28 mouse cellular contexts compared by ENCODE assay signal in the genomic region with DNA sequence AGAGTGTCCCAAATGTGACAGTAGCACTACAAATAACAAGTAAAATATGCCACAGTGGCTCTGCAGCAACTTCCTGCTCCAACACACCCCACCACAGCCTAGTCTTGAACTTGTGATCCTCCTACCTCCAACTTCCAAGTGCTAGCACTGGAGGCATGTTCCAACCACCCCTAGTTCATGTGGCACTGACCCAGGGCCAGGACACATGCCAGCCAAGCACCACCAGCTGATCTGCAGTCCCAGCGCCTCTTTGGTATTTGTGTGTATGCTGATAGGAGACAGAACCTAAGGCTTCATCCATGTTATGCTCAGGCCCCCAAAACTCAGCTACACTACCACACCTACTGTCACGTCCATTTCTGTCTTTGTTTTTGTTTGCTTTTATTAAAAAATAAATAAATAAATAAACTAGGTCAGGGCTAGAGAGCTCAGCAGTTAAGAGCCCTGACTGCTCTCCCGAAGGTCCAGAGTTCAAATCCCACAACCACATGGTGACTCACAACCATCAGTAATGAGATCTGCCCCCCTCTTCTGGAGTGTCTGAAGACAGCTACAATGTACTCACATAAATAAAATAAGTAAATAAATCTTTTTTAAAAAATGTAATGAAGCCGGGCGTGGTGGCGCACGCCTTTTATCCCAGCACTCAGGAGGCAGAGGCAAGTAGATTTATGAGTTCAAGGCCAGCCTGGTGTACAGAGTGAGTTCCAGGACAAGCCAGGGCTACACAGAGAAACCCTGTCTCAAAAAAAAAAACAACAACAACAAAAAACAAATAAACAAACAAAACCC. TPM values are rescaled to one million over a fixed set of nuclear protein-coding genes. Genes with fewer than 3 reads are reported as not detected.
A peak's percentile ranks its signal among the peaks of the same experiment; 100 is the strongest.
DNase-seq lines count a peak whose midpoint lies in the region; ATAC-seq and TF ChIP-seq lines count a peak whose summit lies in the region.
"Had no signal": no experiment of that assay in that cellular context is flagged by ENCODE, and none has a peak within 500 bp of the region (broad histone marks: within the 10 kb centered on the region; RNA-seq: fewer than 3 reads in every experiment).

No protein-coding gene starts in this region.

- DNase-seq in gastrocnemius, adult 2 months, result peak; percentile 50
- no peak for DNase-seq in gastrocnemius, postnatal 14 days
- DNase-seq in liver, embryonic 13.5 days, result no peak
- no peak for DNase-seq in liver, embryonic 11.5 days (ENCODE audit: low spot score)
- DNase-seq in left cerebral cortex, postnatal 4 days, result no peak
- DNase-seq in right cerebral cortex, postnatal 10 days (ENCODE audit: low spot score in 2 of 2), result no peak
- DNase-seq: adrenal gland, postnatal 36 days; cerebellum, adult 11-12 months; gastrocnemius, postnatal 10 days; heart, adult 18-20 months; heart, postnatal 14 days; kidney, adult 8-10 months; kidney, postnatal 10 days; lung, postnatal 4 days; spleen, adult 18-20 months had no signal

- no peak overlapping the region for H3K4me2 ChIP-seq in liver, embryonic 13.5 days
- no peak overlapping the region; the same call in 1 of the 2 replicates for H3K4me2 ChIP-seq in liver, embryonic 11.5 days
- H3K4me2 ChIP-seq: hindbrain, embryonic 12.5 days; limb, embryonic 15.5 days; midbrain, embryonic 11.5 days; neural tube, embryonic 15.5 days had no signal

- intact Hi-C loops in gastrocnemius, adult 2 months (cut with DNase I), result no loop called here
- intact Hi-C loops in gastrocnemius, postnatal 14 days (cut with DNase I; ENCODE audit: low total_unique reads), result no loop called here
- intact Hi-C loops in left cerebral cortex, postnatal 4 days (cut with DNase I), result no loop called here

- peaks cover 72% of the 10 kb centered on the region for H3K4me1 ChIP-seq in liver, embryonic 13.5 days (replicated peaks)
- peaks cover 31% of the 10 kb centered on the region for H3K4me1 ChIP-seq in liver, embryonic 11.5 days (replicated peaks; ENCODE audit: control insufficient read depth, insufficient read depth, low read length)
- H3K4me1 ChIP-seq in embryonic fibroblast, embryonic 13.5 days (ENCODE audit: control insufficient read depth, insufficient read depth, low read length), result peaks cover 12% of the 10 kb centered on the region

- peaks cover 40% of the 10 kb centered on the region for H3K36me3 ChIP-seq in liver, embryonic 13.5 days
- H3K36me3 ChIP-seq in liver, embryonic 11.5 days (ENCODE audit: control insufficient read depth, insufficient read depth, low read length), result peaks cover 17% of the 10 kb centered on the region

- H3K27me3 ChIP-seq in liver, embryonic 13.5 days, result no peaks in the 10 kb centered on the region
- H3K27me3 ChIP-seq in liver, embryonic 11.5 days (replicated peaks; ENCODE audit: control insufficient read depth, insufficient read depth, low read length), result no peaks in the 10 kb centered on the region
- H3K27me3 ChIP-seq: heart, embryonic 13.5 days; hindbrain, embryonic 12.5 days; limb, embryonic 15.5 days; neural tube, embryonic 15.5 days had no signal

- no peak for ATAC-seq in liver, embryonic 13.5 days (ENCODE audit: low read depth)
- no peak for ATAC-seq in liver, embryonic 11.5 days (replicated peaks; ENCODE audit: low FRiP score)
- ATAC-seq: forebrain, embryonic 14.5 days had no signal

- H3K9me3 ChIP-seq in liver, embryonic 13.5 days (replicated peaks), result no peaks in the 10 kb centered on the region
- H3K9me3 ChIP-seq in liver, embryonic 11.5 days (ENCODE audit: control insufficient read depth, low read length), result no peaks in the 10 kb centered on the region
- H3K9me3 ChIP-seq: heart, embryonic 13.5 days; hindbrain, embryonic 12.5 days; limb, embryonic 15.5 days; neural tube, embryonic 15.5 days had no signal

- TF ChIP-seq POLR2A in embryonic fibroblast, embryonic 13.5 days (IDR thresholded peaks at IDR 0.05; ENCODE audit: low read depth, low read length), result no peak

- H3K9ac ChIP-seq in liver, embryonic 13.5 days, result 0 out of 2 replicates have a peak overlapping the region, but pooled peaks have one; percentile 17
- H3K9ac ChIP-seq in liver, embryonic 11.5 days (ENCODE audit: low read depth, low read length), result no peak overlapping the region
- H3K9ac ChIP-seq: heart, embryonic 13.5 days; limb, embryonic 15.5 days; neural tube, embryonic 15.5 days had no signal

- no peak overlapping the region for H3K4me3 ChIP-seq in gastrocnemius, adult 2 months
- no peak overlapping the region for H3K4me3 ChIP-seq in liver, embryonic 13.5 days (replicated peaks)
- H3K4me3 ChIP-seq in liver, embryonic 11.5 days (ENCODE audit: low read depth, low read length), result no peak overlapping the region
- H3K4me3 ChIP-seq in embryonic fibroblast, embryonic 13.5 days (ENCODE audit: insufficient read depth, low read length), result peak overlapping the region; percentile 96; the same call in 1 of the 2 replicates
- H3K4me3 ChIP-seq: hindbrain, embryonic 12.5 days; left cerebral cortex, adult 2 months; limb, embryonic 15.5 days; neural tube, embryonic 15.5 days had no signal

- TF ChIP-seq CTCF in gastrocnemius, adult 2 months (IDR thresholded peaks at IDR 0.05), result no peak
- TF ChIP-seq CTCF in embryonic fibroblast, embryonic 13.5 days (IDR thresholded peaks at IDR 0.05; ENCODE audit: borderline replicate concordance, insufficient read depth, low read length), result no peak

- no peak overlapping the region for H3K27ac ChIP-seq in gastrocnemius, adult 2 months
- H3K27ac ChIP-seq in liver, embryonic 13.5 days, result peak overlapping the region; percentile 53
- no peak overlapping the region for H3K27ac ChIP-seq in liver, embryonic 11.5 days (ENCODE audit: low read depth, low read length)
- H3K27ac ChIP-seq in embryonic fibroblast, embryonic 13.5 days (ENCODE audit: insufficient read depth, low read length), result peak overlapping the region; percentile 4; the same call in 1 of the 2 replicates
- H3K27ac ChIP-seq: heart, embryonic 13.5 days; hindbrain, embryonic 12.5 days; left cerebral cortex, adult 2 months; limb, embryonic 15.5 days; neural tube, embryonic 15.5 days had no signal

- WGBS in liver, embryonic 13.5 days (ENCODE audit: insufficient replicate concordance), result 93% methylated on average over 7 of the region's 7 CpGs
- WGBS in liver, embryonic 11.5 days, result 92% methylated on average over 7 of the region's 7 CpGs

RNA-seq across cellular contexts. Expression of a gene that starts 2.5 kb away (rescaled TPM):
- 10 to 100 TPM; 17.6 to 18.4 TPM for total RNA-seq in gastrocnemius, adult 2 months (2021)
- total RNA-seq in gastrocnemius, postnatal 14 days (2021), result 10 to 100 TPM; 20.1 to 22.4 TPM
- 104 and 106 TPM in 2 replicates for polyA plus RNA-seq in liver, embryonic 13.5 days (2015; fragmentation: Nextera tagmentation; extraction: Ambion mirVana)
- polyA plus RNA-seq in liver, embryonic 11.5 days (2014; fragmentation: Nextera tagmentation; extraction: Ambion mirVana), result 190 and 212 TPM in 2 replicates
- 218 and 278 TPM in 2 replicates for polyA plus RNA-seq in embryonic fibroblast, embryonic 13.5 days (2011; ENCODE audit: insufficient read length, low read depth, missing spikeins)
- total RNA-seq in left cerebral cortex, postnatal 4 days (2021), result 100 to 1,000 TPM; 116 to 119 TPM

RNA-seq across cellular contexts. Expression of a gene that starts 4.5 kb away (rescaled TPM):
- 100 to 1,000 TPM; 122 to 149 TPM for total RNA-seq in gastrocnemius, adult 2 months (2021)
- 100 to 1,000 TPM; 119 to 132 TPM for total RNA-seq in gastrocnemius, postnatal 14 days (2021)
- 7,621 and 8,262 TPM in 2 replicates for polyA plus RNA-seq in liver, embryonic 13.5 days (2015; fragmentation: Nextera tagmentation; extraction: Ambion mirVana)
- polyA plus RNA-seq in liver, embryonic 11.5 days (2014; fragmentation: Nextera tagmentation; extraction: Ambion mirVana), result 6,297 and 6,318 TPM in 2 replicates
- 3,506 and 4,699 TPM in 2 replicates for polyA plus RNA-seq in embryonic fibroblast, embryonic 13.5 days (2011; ENCODE audit: insufficient read length, low read depth, missing spikeins)
- total RNA-seq in left cerebral cortex, postnatal 4 days (2021), result 100 to 1,000 TPM; 708 to 725 TPM

RNA-seq across cellular contexts. Expression of a gene that starts 17.5 kb away (rescaled TPM):
- under 1 TPM in 1 of 2 experiments, not detected in 1; 0.39 TPM for total RNA-seq in gastrocnemius, adult 2 months (2021)
- not detected for total RNA-seq in gastrocnemius, postnatal 14 days (2021)
- polyA plus RNA-seq in liver, embryonic 13.5 days (2015; fragmentation: Nextera tagmentation; extraction: Ambion mirVana), result 0.80 and 0.87 TPM in 2 replicates
- 2.3 and 3.2 TPM in 2 replicates for polyA plus RNA-seq in liver, embryonic 11.5 days (2014; fragmentation: Nextera tagmentation; extraction: Ambion mirVana)
- polyA plus RNA-seq in embryonic fibroblast, embryonic 13.5 days (2011; ENCODE audit: insufficient read length, low read depth, missing spikeins), result not detected in 2 replicates
- under 1 TPM; 0.22 to 0.24 TPM for total RNA-seq in left cerebral cortex, postnatal 4 days (2021)
- total RNA-seq: gastrocnemius, postnatal 10 days; heart, adult 18-20 months; heart, postnatal 14 days; left cerebral cortex, postnatal 36 days; midbrain, postnatal 0 days had no signal
- polyA plus RNA-seq: forebrain, embryonic 14.5 days had no signal

RNA-seq across cellular contexts. Expression of a gene that starts 22.4 kb away (rescaled TPM):
- total RNA-seq in gastrocnemius, adult 2 months (2021), result 1 to 10 TPM; 5.5 to 8.4 TPM
- 1 to 10 TPM; 6.0 to 6.2 TPM for total RNA-seq in gastrocnemius, postnatal 14 days (2021)
- polyA plus RNA-seq in liver, embryonic 13.5 days (2015; fragmentation: Nextera tagmentation; extraction: Ambion mirVana), result not detected in 2 replicates
- polyA plus RNA-seq in liver, embryonic 11.5 days (2014; fragmentation: Nextera tagmentation; extraction: Ambion mirVana), result not detected in 2 replicates
- not detected in 2 replicates for polyA plus RNA-seq in embryonic fibroblast, embryonic 13.5 days (2011; ENCODE audit: insufficient read length, low read depth, missing spikeins)
- total RNA-seq in left cerebral cortex, postnatal 4 days (2021), result not detected
- polyA plus RNA-seq: embryonic facial prominence, embryonic 14.5 days; forebrain, embryonic 14.5 days; heart, embryonic 13.5 days; hindbrain, embryonic 12.5 days; limb, embryonic 15.5 days; lung, embryonic 16.5 days; midbrain, embryonic 11.5 days; midbrain, postnatal 0 days; neural tube, embryonic 15.5 days; thymus, postnatal 0 days had no signal

RNA-seq across cellular contexts. Expression of a gene that starts 24.4 kb away (rescaled TPM):
- 10 to 100 TPM; 13.1 to 22.9 TPM for total RNA-seq in gastrocnemius, adult 2 months (2021)
- 10 to 100 TPM in 1 of 2 experiments, 1 to 10 TPM in 1; 9.4 to 10.5 TPM for total RNA-seq in gastrocnemius, postnatal 14 days (2021)
- polyA plus RNA-seq in liver, embryonic 13.5 days (2015; fragmentation: Nextera tagmentation; extraction: Ambion mirVana), result 2.0 and 2.2 TPM in 2 replicates
- 4.9 and 5.8 TPM in 2 replicates for polyA plus RNA-seq in liver, embryonic 11.5 days (2014; fragmentation: Nextera tagmentation; extraction: Ambion mirVana)
- polyA plus RNA-seq in embryonic fibroblast, embryonic 13.5 days (2011; ENCODE audit: insufficient read length, low read depth, missing spikeins), result 0.68 and 1.2 TPM in 2 replicates
- 1 to 10 TPM; 2.6 to 3.2 TPM for total RNA-seq in left cerebral cortex, postnatal 4 days (2021)

Comparison
In these comparisons a context has a peak if more than half of its experiments do, and no peak if none do; other contexts are left out.
1. H3K27ac ChIP-seq: peak in liver, embryonic 13.5 days (single experiment) and embryonic fibroblast, embryonic 13.5 days (single experiment); none in gastrocnemius, adult 2 months (single experiment) and liver, embryonic 11.5 days (single experiment).
2. RNA of a gene that starts 2.5 kb away (total RNA-seq): 116 to 119 TPM in left cerebral cortex, postnatal 4 days; 20.1 to 22.4 TPM in gastrocnemius, postnatal 14 days and 17.6 to 18.4 TPM in gastrocnemius, adult 2 months; every median in the first group is over 4 times any median in the second.
3. RNA of a gene that starts 4.5 kb away (total RNA-seq): 708 to 725 TPM in left cerebral cortex, postnatal 4 days; 122 to 149 TPM in gastrocnemius, adult 2 months and 119 to 132 TPM in gastrocnemius, postnatal 14 days; every median in the first group is over 4 times any median in the second.